Mouse (Mus musculus) stomach, postnatal 0 days (tissue): ENCODE measurements around the gene Tex2. TPM values are rescaled to one million over a fixed set of nuclear protein-coding genes. Genes with fewer than 3 reads are reported as not detected.

Source experiments
- ATAC-seq: fragments of 200-750 bp; cut with Nextera tagmentation; 2 replicates; pipeline ENCODE4 v1.8.0; 2017; ENCODE audit not compliant: low FRiP score, low TSS enrichment
- DNase-seq: peaks from one replicate; pipeline ENCODE4 v3.0.0-alpha.2; 2016; ENCODE audit warnings: low spot score
- H3K27ac ChIP-seq: fragments of 300-500 bp; sonication (generic); replicated peaks from 2 replicates; pipeline ENCODE4 v1.5.1; 2014; ENCODE audit warnings: mild to moderate bottlenecking, control low read depth
- H3K27me3 ChIP-seq: fragments of 300-500 bp; sonication (generic); 2 replicates; pipeline ENCODE4 v1.6.1; 2014; ENCODE audit warnings: low read length; ENCODE audit not compliant: control insufficient read depth, insufficient read depth
- H3K36me3 ChIP-seq: fragments of 300-500 bp; sonication (generic); 2 replicates; pipeline ENCODE4 v1.6.1; 2014; ENCODE audit warnings: low read length, mixed read lengths; ENCODE audit not compliant: control insufficient read depth, insufficient read depth
- H3K4me1 ChIP-seq: fragments of 300-500 bp; sonication (generic); replicated peaks from 2 replicates; pipeline ENCODE4 v1.6.1; 2014; ENCODE audit warnings: antibody characterized with exemption; ENCODE audit not compliant: control insufficient read depth, insufficient read depth
- H3K4me2 ChIP-seq: fragments of 300-500 bp; sonication (generic); replicated peaks from 2 replicates; pipeline ENCODE4 v1.6.1; 2014; ENCODE audit warnings: low read depth, mild to moderate bottlenecking, control low read depth, moderate library complexity
- H3K4me3 ChIP-seq: fragments of 300-500 bp; sonication (generic); 2 replicates; pipeline ENCODE4 v1.5.1; 2014; ENCODE audit warnings: low read depth, low read length, control low read depth
- H3K9ac ChIP-seq: fragments of 300-500 bp; sonication (generic); 2 replicates; pipeline ENCODE4 v1.6.1; 2014; ENCODE audit warnings: mild to moderate bottlenecking, low read length, control low read depth, mixed read lengths
- H3K9me3 ChIP-seq: fragments of 300-500 bp; sonication (generic); 2 replicates; pipeline ENCODE4 v1.6.1; 2016; ENCODE audit warnings: low read length; ENCODE audit not compliant: control insufficient read depth
- CTCF ChIP-seq: IDR thresholded peaks from 2 replicates; pipeline ENCODE4 v1.5.1; 2016; ENCODE audit warnings: antibody characterized with exemption, low read depth, mild to moderate bottlenecking, moderate library complexity
- EP300 ChIP-seq: optimal IDR thresholded peaks from 2 replicates; pipeline ENCODE3; 2016; ENCODE audit warnings: antibody characterized with exemption
- WGBS: fragments of 180-500 bp; shearing (Covaris S2); extraction: QIAGEN DNeasy Blood & Tissue Kit; methylation state at CpG from one replicate; pipeline ENCODE4 v1.1.7; 2014; 5-methylcytosine and 5-hydroxymethylcytosine counted together
- polyA plus RNA-seq: library from polyadenylated mRNA; unstranded; fragments of >200 nt; fragmentation: Nextera tagmentation; extraction: Ambion mirVana; gene quantifications from 2 replicates; pipeline ENCODE4 v1.2.1, GENCODE M21; 2015

The Tex2 gene
- polyA plus RNA-seq, 1 experiment from 2014 or later, result 11.6 TPM

DNA sequence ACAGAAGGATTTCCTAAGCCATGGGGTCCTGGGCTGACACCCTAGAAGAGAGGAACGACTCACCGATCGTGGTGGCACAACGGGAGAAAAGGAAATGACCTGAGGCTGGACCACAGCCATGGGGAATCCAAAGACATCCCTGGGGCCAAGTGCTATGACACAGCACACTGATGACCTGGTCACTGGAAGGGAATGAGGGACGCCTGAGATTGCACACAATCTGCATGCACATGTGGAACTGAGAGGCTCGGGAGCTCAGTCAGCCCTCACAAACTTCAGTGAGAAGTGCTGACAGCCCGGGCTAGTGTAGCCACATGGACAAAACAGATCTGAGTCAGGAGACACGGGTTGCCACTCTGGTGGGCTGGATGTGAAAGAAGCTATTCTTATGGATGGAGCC is 24.4 kb downstream of the Tex2 start:
- no peak overlapping the region for H3K4me3 ChIP-seq
- no peak for DNase-seq
- no peak overlapping the region for H3K9ac ChIP-seq
- TF ChIP-seq CTCF (no peak), EP300 (no peak)
- 0 out of 2 replicates have a peak, but pooled peaks have one; percentile 21 for ATAC-seq
- peak overlapping the region; percentile 78 for H3K27ac ChIP-seq
- no peak overlapping the region for H3K4me2 ChIP-seq
- no peaks in the 10 kb centered on the region; the same call in 1 of the 2 replicates for H3K4me1 ChIP-seq
- 43% methylated on average over 8 of the region's 8 CpGs for WGBS
- H3K27me3 ChIP-seq, result no peaks in the 10 kb centered on the region
- H3K9me3 ChIP-seq, result no peaks in the 10 kb centered on the region
- no peaks in the 10 kb centered on the region for H3K36me3 ChIP-seq

DNA sequence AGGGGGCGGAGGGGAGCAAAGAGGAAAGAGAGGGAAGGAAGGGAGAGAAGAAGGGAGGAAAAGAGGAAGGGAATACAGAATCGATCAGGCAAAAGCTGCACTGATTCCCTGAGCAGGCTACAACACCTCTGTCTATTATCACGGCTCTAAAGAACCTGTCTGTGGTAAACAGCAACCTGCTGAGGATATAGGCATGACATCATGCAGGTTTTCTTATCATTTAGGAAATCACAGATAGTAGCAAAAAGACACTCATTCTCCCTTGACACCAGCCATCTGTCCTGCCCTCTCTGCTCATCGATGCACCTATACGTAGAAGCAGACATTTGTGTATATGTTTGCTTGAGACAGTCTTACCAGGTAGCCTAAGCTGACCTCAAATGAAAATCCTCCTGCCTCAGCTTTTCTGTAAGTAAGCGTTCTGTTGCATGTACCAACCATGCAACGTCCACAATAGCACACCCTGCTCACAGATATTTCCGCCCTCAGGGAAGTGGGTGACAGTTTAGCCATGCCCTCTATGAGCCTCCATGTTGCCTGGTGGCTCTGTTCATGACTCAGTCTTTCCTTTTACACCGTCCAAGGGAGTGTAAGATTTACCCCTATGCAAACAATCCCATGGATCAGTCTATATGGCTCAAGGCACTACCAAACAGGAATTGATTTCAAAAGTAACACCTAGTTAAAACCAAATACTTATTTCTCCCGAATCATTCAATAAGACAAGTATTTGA is 25.3 kb downstream of the Tex2 start:
- no peaks in the 10 kb centered on the region for H3K27me3 ChIP-seq
- H3K9me3 ChIP-seq, result no peaks in the 10 kb centered on the region
- no peak overlapping the region for H3K4me3 ChIP-seq
- no peaks in the 10 kb centered on the region; the same call in 1 of the 2 replicates for H3K4me1 ChIP-seq
- 63% methylated on average over 10 of the region's 10 CpGs for WGBS
- DNase-seq (peak; percentile 61), ATAC-seq (peak; percentile 94)
- no peak overlapping the region for H3K4me2 ChIP-seq
- no peaks in the 10 kb centered on the region for H3K36me3 ChIP-seq
- H3K9ac ChIP-seq, result no peak overlapping the region
- TF ChIP-seq CTCF, result no peak
- TF ChIP-seq EP300, result no peak
- peak overlapping the region; percentile 56; the same call in 1 of the 2 replicates for H3K27ac ChIP-seq

GRCm38 (mm10) chr11:106583801-106584200 is 29.4 kb downstream of the Tex2 start:
- Histone ChIP-seq H3K4me2 (no peak overlapping the region), H3K9ac (no peak overlapping the region), H3K4me3 (no peak overlapping the region), H3K27ac (no peak overlapping the region), H3K36me3 (no peaks in the 10 kb centered on the region), H3K4me1 (peaks cover 3% of the 10 kb centered on the region; the same call in 1 of the 2 replicates), H3K9me3 (no peaks in the 10 kb centered on the region), H3K27me3 (no peaks in the 10 kb centered on the region)
- WGBS, result 96% methylated on average over 1 of the region's 1 CpGs
- TF ChIP-seq CTCF, result no peak
- TF ChIP-seq EP300, result no peak
- no peak for ATAC-seq
- DNase-seq, result no peak

DNA sequence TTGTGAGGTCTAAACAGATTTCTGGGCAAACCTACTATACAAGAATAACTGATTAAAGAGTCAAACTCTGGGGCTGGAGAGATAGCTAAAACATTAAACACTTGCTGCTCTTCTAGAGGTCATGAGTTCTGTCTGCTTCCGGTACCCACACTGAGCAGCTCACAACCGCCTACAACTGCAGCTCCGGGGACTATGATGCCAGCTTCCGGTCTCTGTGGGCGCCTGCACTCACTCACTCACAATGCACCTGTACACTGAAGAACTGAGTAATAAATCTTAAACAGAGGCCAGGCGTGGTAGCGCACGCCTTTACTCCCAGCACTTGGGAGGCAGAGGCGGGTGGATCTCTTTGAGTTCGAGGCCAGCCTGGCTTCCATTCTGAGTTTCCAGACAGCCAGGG is 31.9 kb downstream of the Tex2 start:
- DNase-seq (no peak), ATAC-seq (no peak)
- H3K27ac ChIP-seq, result peak overlapping the region; percentile 69; the same call in 1 of the 2 replicates
- no peak overlapping the region for H3K4me3 ChIP-seq
- no peaks in the 10 kb centered on the region for H3K36me3 ChIP-seq
- no peak overlapping the region for H3K9ac ChIP-seq
- no peak overlapping the region for H3K4me2 ChIP-seq
- H3K9me3 ChIP-seq, result no peaks in the 10 kb centered on the region
- H3K27me3 ChIP-seq, result no peaks in the 10 kb centered on the region
- peaks cover 3% of the 10 kb centered on the region; the same call in 1 of the 2 replicates for H3K4me1 ChIP-seq
- 85% methylated on average over 10 of the region's 10 CpGs for WGBS
- TF ChIP-seq CTCF, result no peak
- TF ChIP-seq EP300, result no peak

DNA sequence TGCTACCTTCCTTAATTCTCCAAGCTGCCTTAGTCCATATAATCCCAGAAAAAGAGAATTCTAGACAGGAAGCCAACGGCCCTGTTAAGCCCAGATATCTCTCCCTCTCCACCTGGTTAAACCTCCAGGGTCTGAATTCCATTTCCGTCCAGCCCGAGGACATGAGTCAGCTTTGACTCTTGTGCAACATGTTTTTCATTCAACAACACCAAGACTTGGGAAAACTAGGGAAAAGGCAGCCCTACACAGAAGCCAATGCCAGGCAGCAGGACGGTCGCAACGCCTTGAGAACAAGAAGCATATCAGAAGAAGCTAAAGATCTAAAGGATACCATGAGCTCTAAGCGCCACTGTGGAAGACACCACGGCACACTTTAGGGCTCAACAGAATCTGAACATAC is 32.8 kb downstream of the Tex2 start:
- ATAC-seq (peak; percentile 80), DNase-seq (peak; percentile 40)
- Histone ChIP-seq H3K27ac (peak overlapping the region; percentile 69), H3K36me3 (no peaks in the 10 kb centered on the region), H3K27me3 (no peaks in the 10 kb centered on the region), H3K4me3 (no peak overlapping the region), H3K9ac (no peak overlapping the region), H3K4me2 (no peak overlapping the region), H3K9me3 (no peaks in the 10 kb centered on the region), H3K4me1 (peaks cover 3% of the 10 kb centered on the region; the same call in 1 of the 2 replicates)
- WGBS, result 68% methylated on average over 8 of the region's 8 CpGs
- no peak for TF ChIP-seq EP300
- TF ChIP-seq CTCF, result no peak

DNA sequence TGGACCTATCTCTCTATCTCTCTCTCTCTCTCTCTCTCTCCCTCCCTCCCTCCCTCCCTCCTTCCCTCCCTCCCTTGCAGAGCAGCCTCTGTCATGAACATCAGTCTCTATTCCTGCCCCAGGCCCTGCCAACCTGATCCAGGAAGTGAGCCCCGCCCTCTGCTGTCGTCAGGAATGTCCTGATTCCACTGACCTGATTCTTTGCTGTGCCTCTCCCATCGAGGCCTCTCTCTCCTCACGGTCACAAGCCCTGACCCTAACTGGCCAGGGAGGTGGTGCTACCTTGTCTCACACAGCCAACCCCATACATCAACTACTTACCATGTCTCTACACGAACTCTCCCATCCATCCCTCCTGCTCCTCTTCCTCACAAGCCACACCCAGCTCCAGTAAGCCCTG is 33.3 kb downstream of the Tex2 start:
- TF ChIP-seq CTCF (no peak), EP300 (no peak)
- H3K27ac ChIP-seq, result peak overlapping the region; percentile 25; the same call in 1 of the 2 replicates
- H3K36me3 ChIP-seq, result no peaks in the 10 kb centered on the region
- no peak overlapping the region for H3K4me3 ChIP-seq
- ATAC-seq (peak; percentile 62), DNase-seq (peak; percentile 62)
- no peaks in the 10 kb centered on the region for H3K9me3 ChIP-seq
- WGBS, result 29% methylated on average over 5 of the region's 5 CpGs
- H3K4me1 ChIP-seq, result peaks cover 3% of the 10 kb centered on the region; the same call in 1 of the 2 replicates
- no peaks in the 10 kb centered on the region for H3K27me3 ChIP-seq
- no peak overlapping the region for H3K9ac ChIP-seq
- no peak overlapping the region for H3K4me2 ChIP-seq
